Mouse (Mus musculus) forebrain, postnatal 0 days (tissue): ENCODE measurements at regions not wholly inside any gene's neighbourhood (a gene's known extent, or its start where the extent isn't known, plus 50 kb on each side); places are given as distances from the start of the nearest gene placed in this dataset.
"Not testable (repeated sequence)": the region's sequence is repeated elsewhere in the genome, so short reads cannot be mapped to it uniquely, and the experiment has no call there.

ENCODE experiments used
- ATAC-seq: fragments of 200-750 bp; cut with Nextera tagmentation; 2 replicates; pipeline ENCODE4 v1.8.0; 2017; ENCODE audit warnings: mild to moderate bottlenecking, moderate library complexity
- DNase-seq: peaks from one replicate; pipeline ENCODE4 v3.0.0-alpha.2; 2015
- H3K27ac ChIP-seq: fragments of 300-500 bp; sonication (generic); 2 replicates; pipeline ENCODE4 v1.5.1; 2014; ENCODE audit warnings: low read depth, mild to moderate bottlenecking, antibody characterized with exemption, low read length, moderate library complexity, mixed read lengths
- H3K27me3 ChIP-seq: fragments of 300-500 bp; sonication (generic); 2 replicates; pipeline ENCODE4 v1.6.1; 2014; ENCODE audit warnings: mild to moderate bottlenecking, low read length, mixed read lengths; ENCODE audit not compliant: insufficient read depth
- H3K36me3 ChIP-seq: fragments of 300-500 bp; sonication (generic); 2 replicates; pipeline ENCODE4 v1.6.1; 2014; ENCODE audit warnings: mild to moderate bottlenecking, moderate library complexity; ENCODE audit not compliant: insufficient read depth
- H3K4me1 ChIP-seq: fragments of 300-500 bp; sonication (generic); 2 replicates; pipeline ENCODE4 v1.6.1; 2014; ENCODE audit warnings: antibody characterized with exemption; ENCODE audit not compliant: insufficient read depth
- H3K4me2 ChIP-seq: fragments of 300-500 bp; sonication (generic); 2 replicates; pipeline ENCODE4 v1.6.1; 2014; ENCODE audit warnings: low read depth, mild to moderate bottlenecking, moderate library complexity
- H3K4me3 ChIP-seq: fragments of 300-500 bp; sonication (generic); 2 replicates; pipeline ENCODE4 v1.5.1; 2014; ENCODE audit warnings: low read depth, low read length, mixed read lengths
- H3K9ac ChIP-seq: fragments of 300-500 bp; sonication (generic); 2 replicates; pipeline ENCODE4 v1.6.1; 2014; ENCODE audit warnings: mild to moderate bottlenecking
- H3K9me3 ChIP-seq: fragments of 300-500 bp; sonication (generic); 2 replicates; pipeline ENCODE4 v1.6.1; 2016; ENCODE audit warnings: low read length
- CTCF ChIP-seq: sonication (generic); IDR thresholded peaks from 2 replicates; pipeline ENCODE4 v1.5.1; 2016; ENCODE audit warnings: antibody characterized with exemption, control low read depth, low read depth
- WGBS: fragments of 180-500 bp; shearing (Covaris S2); extraction: QIAGEN DNeasy Blood & Tissue Kit; methylation state at CpG from one replicate; pipeline ENCODE4 v1.1.7; 2014; 5-methylcytosine and 5-hydroxymethylcytosine counted together

- no peak for TF ChIP-seq CTCF
- H3K9ac ChIP-seq: no peak overlapping the region
- H3K4me2 ChIP-seq: no peak overlapping the region
- ATAC-seq (no peak), DNase-seq (no peak)
- no peaks in the 10 kb centered on the region for H3K4me1 ChIP-seq
- no peak overlapping the region for H3K4me3 ChIP-seq
- no peaks in the 10 kb centered on the region for H3K9me3 ChIP-seq
- H3K27me3 ChIP-seq: no peaks in the 10 kb centered on the region
- H3K36me3 ChIP-seq: no peaks in the 10 kb centered on the region
- 30% methylated on average over 3 of the region's 3 CpGs for WGBS
- H3K27ac ChIP-seq: no peak overlapping the region
These were observed 567.3 kb downstream of the Cntn3 start for GRCm38 (mm10) chr6:102005627-102006026.

GRCm38 (mm10) chr6:101998181-101998580 lies 574.7 kb downstream of the Cntn3 start:
- Histone ChIP-seq H3K4me1 (no peaks in the 10 kb centered on the region), H3K4me3 (no peak overlapping the region), H3K36me3 (no peaks in the 10 kb centered on the region), H3K4me2 (no peak overlapping the region), H3K9me3 (no peaks in the 10 kb centered on the region), H3K27me3 (no peaks in the 10 kb centered on the region), H3K9ac (no peak overlapping the region), H3K27ac (no peak overlapping the region)
- ATAC-seq (peak; percentile 40; the same call in 1 of the 2 replicates), DNase-seq (peak; percentile 22)
- TF ChIP-seq CTCF: no peak
- WGBS: 45% methylated on average over 2 of the region's 2 CpGs

- WGBS: 39% methylated on average over 5 of the region's 5 CpGs
- no peak for TF ChIP-seq CTCF
- peak; percentile 83 for ATAC-seq
These were observed 575.3 kb downstream of the Cntn3 start for GRCm38 (mm10) chr6:101997629-101998028.

GRCm38 (mm10) chr6:101992815-101993214 lies 580.1 kb downstream of the Cntn3 start:
- DNase-seq (no peak), ATAC-seq (no peak)
- H3K9me3 ChIP-seq: no peaks in the 10 kb centered on the region
- H3K4me1 ChIP-seq: no peaks in the 10 kb centered on the region
- no peak for TF ChIP-seq CTCF
- no peaks in the 10 kb centered on the region for H3K36me3 ChIP-seq
- H3K4me2 ChIP-seq: no peak overlapping the region
- no peak overlapping the region for H3K4me3 ChIP-seq
- H3K27ac ChIP-seq: no peak overlapping the region
- H3K27me3 ChIP-seq: no peaks in the 10 kb centered on the region
- 85% methylated on average over 2 of the region's 2 CpGs for WGBS
- no peak overlapping the region for H3K9ac ChIP-seq

More at GRCm38 (mm10) chr6:101997629-101998028, 575.3 kb downstream of the Cntn3 start:
- H3K9me3 ChIP-seq: no peaks in the 10 kb centered on the region
- no peak overlapping the region for H3K4me2 ChIP-seq
- no peak overlapping the region for H3K27ac ChIP-seq
- no peaks in the 10 kb centered on the region for H3K36me3 ChIP-seq
- H3K9ac ChIP-seq: no peak overlapping the region
- peak; percentile 45 for DNase-seq
- H3K4me3 ChIP-seq: no peak overlapping the region
- H3K27me3 ChIP-seq: no peaks in the 10 kb centered on the region
- H3K4me1 ChIP-seq: no peaks in the 10 kb centered on the region

GRCm38 (mm10) chr6:101981656-101982055 lies 591.2 kb downstream of the Cntn3 start:
- Histone ChIP-seq H3K27me3 (no peaks in the 10 kb centered on the region), H3K36me3 (no peaks in the 10 kb centered on the region), H3K4me3 (no peak overlapping the region), H3K4me1 (no peaks in the 10 kb centered on the region), H3K27ac (no peak overlapping the region), H3K4me2 (no peak overlapping the region), H3K9me3 (no peaks in the 10 kb centered on the region), H3K9ac (no peak overlapping the region)
- no peak for ATAC-seq
- WGBS: 90% methylated on average over 1 of the region's 1 CpGs
- TF ChIP-seq CTCF: no peak
- no peak for DNase-seq

- no peak for TF ChIP-seq CTCF
- no peak for ATAC-seq
- H3K4me1 ChIP-seq: no peaks in the 10 kb centered on the region
- H3K36me3 ChIP-seq: no peaks in the 10 kb centered on the region
- no peaks in the 10 kb centered on the region for H3K27me3 ChIP-seq
- H3K9ac ChIP-seq: no peak overlapping the region
- no peak for DNase-seq
- WGBS: 64% methylated on average over 2 of the region's 2 CpGs
- no peak overlapping the region for H3K4me2 ChIP-seq
- no peak overlapping the region for H3K27ac ChIP-seq
- no peaks in the 10 kb centered on the region for H3K9me3 ChIP-seq
- H3K4me3 ChIP-seq: no peak overlapping the region
These were observed 593.7 kb downstream of the Cntn3 start for GRCm38 (mm10) chr6:101979213-101979612.

- no peaks in the 10 kb centered on the region for H3K36me3 ChIP-seq
- no peak for ATAC-seq
- no peak for TF ChIP-seq CTCF
- no peaks in the 10 kb centered on the region for H3K9me3 ChIP-seq
- no peaks in the 10 kb centered on the region for H3K27me3 ChIP-seq
- H3K27ac ChIP-seq: no peak overlapping the region
- no peak for DNase-seq
- no peaks in the 10 kb centered on the region for H3K4me1 ChIP-seq
- no peak overlapping the region for H3K9ac ChIP-seq
- H3K4me3 ChIP-seq: no peak overlapping the region
- WGBS: 46% methylated on average over 2 of the region's 2 CpGs
- no peak overlapping the region for H3K4me2 ChIP-seq
These were observed 587.2 kb upstream of the Pdzrn3 start for GRCm38 (mm10) chr6:101964941-101965340.

GRCm38 (mm10) chr6:101961476-101961875 lies 583.8 kb upstream of the Pdzrn3 start:
- not testable (repeated sequence) for H3K36me3 ChIP-seq, H3K4me3 ChIP-seq, H3K9ac ChIP-seq, H3K27ac ChIP-seq, ATAC-seq, H3K4me2 ChIP-seq, H3K9me3 ChIP-seq, H3K27me3 ChIP-seq, DNase-seq, H3K4me1 ChIP-seq
- 95% methylated on average over 3 of the region's 3 CpGs for WGBS
